Mouse (Mus musculus): ENCODE measurements around the gene Dbnl. TPM values are rescaled to one million over a fixed set of nuclear protein-coding genes. Genes with fewer than 3 reads are reported as not detected.
"Not testable (repeated sequence)": the region's sequence is repeated elsewhere in the genome, so short reads cannot be mapped to it uniquely, and the experiment has no call there.

The Dbnl gene
- total RNA-seq, 4 experiments from 2014 or later = 59.1 to 73.2 (median 66.7) TPM

- DNase-seq (ENCODE audit: low spot score in 2 of 2) = no peak
These were observed 7.0 kb downstream of the Dbnl start for GRCm38 (mm10) chr11:5795290-5795689.

DNA sequence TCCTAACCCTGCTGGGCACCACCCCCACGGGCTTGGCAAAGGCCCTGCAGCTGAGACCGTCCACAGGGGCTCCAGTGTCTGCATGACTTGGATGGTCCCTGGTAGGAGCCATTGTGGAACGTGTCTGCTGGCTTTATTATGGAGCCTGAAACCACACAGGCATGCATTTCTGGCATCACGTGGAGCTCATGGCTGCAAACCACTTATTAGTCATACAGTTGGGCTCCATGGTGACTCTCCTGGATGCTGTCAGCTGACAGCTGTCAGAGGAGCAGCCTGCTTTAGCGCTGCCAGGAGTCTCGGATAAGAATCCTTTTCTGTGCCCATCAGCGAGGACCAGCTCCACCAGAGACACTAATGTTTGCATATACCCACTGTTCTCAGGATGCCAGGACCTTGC, 7.4 kb downstream of the Dbnl start:
- peak in 1 of 2 experiments; percentile 58 for DNase-seq (ENCODE audit: low spot score in 2 of 2)

- no peak for DNase-seq (ENCODE audit: low spot score in 2 of 2)
These were observed 8.7 kb downstream of the Dbnl start for GRCm38 (mm10) chr11:5796939-5797338.

- no peak for DNase-seq (ENCODE audit: low spot score in 2 of 2)
These were observed 9.1 kb downstream of the Dbnl start for GRCm38 (mm10) chr11:5797371-5797770.

GRCm38 (mm10) chr11:5797928-5798327, 9.6 kb downstream of the Dbnl start:
- no peak for DNase-seq (ENCODE audit: low spot score in 2 of 2)

GRCm38 (mm10) chr11:5799621-5800490, 11.6 kb downstream of the Dbnl start:
- DNase-seq (ENCODE audit: low spot score in 2 of 2) = no peak

DNA sequence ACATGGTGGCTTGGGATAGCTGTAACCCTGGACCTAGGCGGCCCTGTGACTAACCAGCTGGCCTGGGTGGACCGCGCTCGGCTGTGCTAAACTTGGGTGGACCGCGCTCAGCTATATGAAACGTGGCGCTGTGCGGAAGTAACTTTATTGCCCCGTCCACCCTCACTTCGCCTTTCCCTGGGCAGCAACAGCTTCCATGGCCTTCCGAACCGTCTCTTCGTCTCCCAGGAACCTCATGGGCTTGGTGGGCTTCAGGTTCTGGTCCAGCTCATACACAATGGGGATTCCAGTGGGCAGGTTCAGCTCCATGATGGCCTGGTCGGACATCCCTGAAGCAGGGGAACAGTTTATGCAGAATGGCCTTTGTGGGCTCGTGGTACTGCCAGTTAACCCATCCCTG, 13.2 kb downstream of the Dbnl start:
- DNase-seq (ENCODE audit: low spot score in 2 of 2) = no peak

DNA sequence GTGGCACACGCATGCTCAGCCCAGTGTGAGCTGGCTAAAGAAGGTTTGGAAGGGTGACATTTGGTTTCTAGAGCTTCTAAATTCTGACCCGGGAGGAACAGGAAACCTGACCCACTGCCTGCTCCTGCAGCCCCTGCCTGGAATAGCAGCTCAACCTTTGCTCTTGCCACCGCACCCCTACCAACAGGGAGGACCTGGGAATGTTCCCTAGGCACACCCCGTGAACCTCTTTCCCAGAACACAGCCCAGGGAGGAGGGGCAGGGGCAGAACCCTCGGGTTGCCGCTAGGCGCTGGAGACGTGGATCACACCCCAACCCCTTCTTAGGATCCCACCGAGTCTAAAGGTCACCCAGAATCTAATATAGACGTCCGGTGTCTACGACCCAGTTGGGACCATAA, 13.7 kb downstream of the Dbnl start:
- DNase-seq (ENCODE audit: low spot score in 2 of 2) = no peak

GRCm38 (mm10) chr11:5802457-5803217, 14.3 kb downstream of the Dbnl start:
- DNase-seq (ENCODE audit: low spot score in 2 of 2) = no peak

DNA sequence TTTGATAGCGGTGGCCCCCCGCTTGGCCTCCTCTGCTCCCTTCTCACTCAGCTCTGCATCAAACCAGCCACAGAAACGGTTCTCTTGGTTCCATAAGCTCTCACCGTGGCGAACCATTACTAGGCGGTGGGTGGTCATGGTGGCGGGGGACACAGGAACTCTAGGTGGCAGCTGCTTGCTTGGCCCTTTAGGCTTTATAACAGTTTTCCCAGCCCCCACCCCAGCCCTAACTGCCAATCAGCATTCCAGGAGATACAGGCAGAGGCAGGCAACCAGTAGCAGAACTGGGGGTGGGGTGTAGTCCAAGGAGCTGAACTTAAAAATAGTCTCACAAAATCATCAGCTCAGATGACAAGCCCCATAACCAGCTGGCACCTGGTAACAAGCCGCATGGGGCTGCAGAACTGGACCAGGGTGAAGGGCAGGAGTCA, 15.3 kb downstream of the Dbnl start, which contains the start of gene Pgam2:
Pgam2 (minus strand) TSS at position 183 of the 431 bp plus-strand sequence.
- DNase-seq (ENCODE audit: low spot score in 2 of 2) = no peak

DNA sequence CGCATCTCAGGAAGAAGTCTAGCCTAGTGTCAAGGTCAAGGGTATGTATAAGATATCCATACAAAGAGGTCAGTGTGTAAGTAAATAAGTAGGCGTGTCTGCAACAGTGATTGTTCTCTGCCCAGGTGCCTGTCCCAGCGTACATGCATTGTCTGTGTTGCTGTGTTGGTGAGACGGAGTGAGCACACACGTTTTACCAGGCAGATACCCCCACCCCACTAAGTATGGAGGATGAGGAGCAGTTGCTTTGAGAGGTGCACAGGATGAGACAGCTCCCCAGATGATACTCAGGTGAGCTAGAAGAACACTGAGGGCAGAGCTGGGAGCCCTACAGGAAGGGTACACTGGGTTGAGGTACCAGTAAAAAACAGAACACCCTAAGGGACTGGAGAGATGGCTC, 15.9 kb downstream of the Dbnl start:
- no peak for DNase-seq (ENCODE audit: low spot score in 2 of 2)

- DNase-seq (ENCODE audit: low spot score in 2 of 2) = no peak
These were observed 17.4 kb downstream of the Dbnl start for GRCm38 (mm10) chr11:5805711-5806110.

DNA sequence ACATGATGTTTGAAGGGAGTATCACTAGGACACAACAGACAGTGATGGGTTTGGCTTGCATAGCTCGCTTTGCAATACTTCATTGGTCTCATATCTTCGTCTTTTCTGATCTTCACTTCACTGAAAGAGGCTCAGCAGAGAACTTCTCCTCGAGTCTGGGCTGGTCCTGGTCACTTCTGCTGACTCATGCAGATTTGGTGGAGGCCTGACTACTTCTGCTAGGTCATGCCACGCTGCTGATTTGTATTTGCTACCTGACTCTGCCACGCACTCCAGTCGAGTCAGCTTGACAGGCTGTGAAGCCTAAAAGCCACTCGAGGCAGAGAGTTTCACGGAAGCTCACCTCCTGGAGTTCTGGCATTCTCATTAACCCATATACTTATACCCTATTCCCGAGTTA, 19.7 kb downstream of the Dbnl start:
- DNase-seq (ENCODE audit: low spot score in 2 of 2) = no peak

DNA sequence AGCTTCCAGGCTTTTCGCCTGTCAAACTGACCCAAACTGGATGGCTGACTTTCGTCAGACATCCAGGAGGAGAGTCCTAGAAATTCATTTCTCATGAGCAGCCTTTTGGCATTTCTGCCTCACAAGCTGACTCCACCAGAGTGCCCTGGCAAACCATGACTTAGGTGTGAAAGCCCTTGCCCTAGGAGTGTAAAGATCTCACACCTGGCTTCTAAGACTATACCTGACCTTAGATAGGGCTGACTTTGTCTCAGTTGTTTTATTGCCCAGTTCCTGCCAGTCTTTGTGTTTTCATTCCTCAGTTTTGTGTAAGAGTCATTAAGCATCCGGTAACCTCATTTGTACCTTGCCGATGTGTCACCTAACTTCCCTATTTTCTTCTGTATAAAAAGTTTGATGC, 21.2 kb downstream of the Dbnl start:
- not testable (repeated sequence) for DNase-seq (ENCODE audit: low spot score in 2 of 2)

DNA sequence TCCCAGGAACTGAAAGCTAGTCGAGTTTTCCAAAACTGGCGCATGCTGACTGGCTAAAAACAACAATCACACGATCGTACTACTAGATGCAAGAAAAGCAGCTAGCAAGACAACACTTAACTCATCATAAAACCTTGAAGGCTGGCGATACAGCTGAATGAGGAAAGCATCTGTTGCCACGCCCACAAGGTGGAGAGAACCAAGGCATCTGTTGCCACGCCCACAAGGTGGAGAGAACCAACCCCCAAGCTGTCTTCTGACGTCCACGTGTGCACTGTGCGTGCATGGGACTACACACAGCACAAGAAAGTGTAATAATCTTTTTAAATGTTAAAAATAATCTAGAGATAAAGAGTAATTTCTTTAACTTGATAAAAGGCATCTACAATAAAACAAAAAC, 25.1 kb downstream of the Dbnl start:
- no peak for DNase-seq (ENCODE audit: low spot score in 2 of 2)

DNA sequence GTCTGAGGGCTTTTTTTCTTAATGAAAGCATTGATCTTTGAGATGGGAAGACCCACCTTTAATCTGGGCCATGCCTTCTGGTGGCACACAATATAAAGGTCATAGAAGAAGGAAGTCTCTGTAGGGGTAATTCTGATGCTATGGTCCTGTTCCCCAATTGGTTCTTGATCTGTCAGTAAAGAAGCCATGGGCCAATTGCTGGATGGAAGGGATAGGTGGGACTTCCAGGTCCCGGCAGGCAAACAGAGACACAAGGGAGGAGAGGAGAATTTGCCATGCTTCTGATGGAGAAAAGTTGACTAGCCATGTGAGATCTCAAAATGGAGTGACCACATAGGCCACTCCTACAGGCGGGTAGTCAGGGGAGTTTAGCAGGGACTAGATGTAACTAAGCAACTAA, 30.9 kb downstream of the Dbnl start:
- no peak for DNase-seq (ENCODE audit: low spot score in 2 of 2)

DNA sequence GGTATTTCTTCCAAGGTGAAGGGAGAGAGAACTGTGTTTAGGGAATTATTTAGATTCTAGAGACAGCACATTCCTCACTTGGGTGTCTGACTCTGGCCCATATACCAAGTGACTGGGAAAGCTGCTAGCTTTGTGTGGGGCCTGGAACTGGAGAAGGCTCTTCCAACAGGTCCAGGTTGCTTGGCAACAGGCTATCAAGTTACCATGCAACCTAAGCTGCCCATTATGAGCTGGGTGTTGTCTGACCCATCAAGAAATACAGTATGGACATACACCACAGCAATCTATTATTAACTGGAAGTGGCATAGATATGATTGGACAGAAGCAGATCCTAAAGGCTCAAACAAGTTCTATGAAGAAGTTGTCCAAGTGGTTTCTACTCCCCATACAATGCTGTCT, 37.1 kb downstream of the Dbnl start:
- no peak for DNase-seq (ENCODE audit: low spot score in 2 of 2)

DNA sequence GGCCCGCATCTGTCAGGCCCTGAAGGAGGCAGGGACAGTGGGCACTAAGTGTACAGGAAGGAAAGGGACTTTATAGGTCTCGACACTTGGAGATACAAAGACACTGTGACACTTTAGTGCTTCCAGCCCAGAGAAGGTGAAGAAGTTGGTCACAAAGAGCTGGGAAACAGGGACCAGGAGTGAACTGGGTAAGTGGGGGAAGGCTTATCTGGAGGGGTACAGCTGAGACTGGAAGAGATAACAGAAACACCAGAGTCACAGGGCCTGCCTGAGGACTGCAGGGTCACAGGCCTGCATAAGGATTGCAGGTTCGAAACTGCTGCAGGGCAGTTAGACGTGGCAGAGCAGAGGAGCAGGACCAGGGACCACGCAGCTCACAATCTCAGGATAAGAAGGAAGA, 39.6 kb downstream of the Dbnl start:
- DNase-seq (ENCODE audit: low spot score in 2 of 2) = no peak

GRCm38 (mm10) chr11:5828509-5829191, 40.4 kb downstream of the Dbnl start:
- DNase-seq (ENCODE audit: low spot score in 2 of 2) = no peak

DNA sequence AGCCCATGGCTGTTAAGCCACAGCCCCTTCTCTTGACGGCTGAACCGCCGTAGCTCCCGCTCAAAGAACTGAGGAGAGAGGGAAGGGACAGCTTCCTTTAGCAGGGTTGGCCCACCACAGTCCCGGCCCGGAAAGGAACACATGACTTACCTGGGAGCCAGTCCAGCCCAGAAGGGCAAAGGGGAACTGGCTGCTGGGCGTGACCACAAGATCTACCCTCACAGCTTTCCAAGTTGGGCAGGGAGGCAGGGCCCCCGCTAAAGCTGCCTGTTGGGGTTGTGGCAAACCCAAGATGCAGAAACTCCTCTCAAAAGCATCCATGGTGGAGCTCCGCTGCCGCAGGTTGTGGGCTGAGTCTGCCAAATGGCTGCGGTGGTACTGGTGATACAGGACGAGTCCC, 41.0 kb downstream of the Dbnl start:
- no peak for DNase-seq (ENCODE audit: low spot score in 2 of 2)

DNA sequence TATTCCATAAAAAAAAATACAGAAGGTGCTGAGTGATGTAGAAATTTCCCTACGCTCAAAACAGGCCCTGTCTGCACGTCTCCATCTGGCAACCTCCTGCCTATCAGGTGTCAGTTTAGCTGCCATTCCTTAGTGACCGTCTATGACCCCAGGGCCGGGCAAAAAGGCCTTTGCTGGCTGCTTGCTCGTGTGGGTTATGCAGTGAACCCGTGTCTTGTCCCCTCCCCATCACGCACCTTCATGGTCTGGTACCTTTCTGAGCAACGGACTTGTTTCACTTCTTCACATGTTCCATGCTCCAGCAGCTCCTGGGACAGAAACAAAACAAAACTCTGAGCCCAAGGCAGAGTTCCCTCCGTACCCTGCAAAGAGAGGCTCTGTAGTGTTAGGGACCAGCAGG, 46.2 kb downstream of the Dbnl start:
- DNase-seq (ENCODE audit: low spot score in 2 of 2) = no peak

- no peak for DNase-seq (ENCODE audit: low spot score in 2 of 2)
These were observed 46.8 kb downstream of the Dbnl start for GRCm38 (mm10) chr11:5835057-5835456.
